Mouse (Mus musculus): ENCODE results near the gene Dkkl1.

The Dkkl1 gene

DNA sequence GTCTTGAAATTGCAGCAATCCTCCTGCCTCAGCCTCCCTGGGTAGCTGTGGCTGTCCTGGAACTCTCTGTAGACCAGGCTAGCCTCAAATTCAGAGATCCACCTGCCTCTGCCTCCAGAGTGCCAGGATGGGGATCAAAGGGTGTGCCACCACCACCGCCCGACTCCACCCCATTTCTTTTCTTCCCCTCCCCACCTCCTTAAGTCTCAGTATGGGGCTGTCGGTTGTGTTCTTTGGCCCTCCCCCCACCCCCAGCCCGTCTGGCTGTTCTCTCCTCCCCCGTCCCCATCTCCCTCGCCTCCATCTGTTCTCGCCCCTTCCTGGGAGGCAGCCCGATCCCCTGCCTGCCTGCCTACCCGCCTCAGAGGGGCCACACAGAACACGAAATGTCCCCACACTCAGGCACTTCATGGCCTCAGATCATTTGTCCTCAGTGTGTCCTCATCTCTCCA, 45.0 kb downstream of the Dkkl1 start:
- no peak for DNase-seq

- DNase-seq = no peak
Observed at GRCm38 (mm10) chr7:45165701-45166100, 46.2 kb downstream of the Dkkl1 start.

GRCm38 (mm10) chr7:45164833-45165232, 47.1 kb downstream of the Dkkl1 start:
- DNase-seq = no peak

- DNase-seq = peak; percentile 61 to 67
Observed at GRCm38 (mm10) chr7:45163735-45164490, 48.0 kb downstream of the Dkkl1 start, which contains the start of gene Slc17a7. TSS of gene Slc17a7 (plus strand) at chr7:45163949.

GRCm38 (mm10) chr7:45162996-45163615, 48.8 kb downstream of the Dkkl1 start:
- no peak for DNase-seq

DNA sequence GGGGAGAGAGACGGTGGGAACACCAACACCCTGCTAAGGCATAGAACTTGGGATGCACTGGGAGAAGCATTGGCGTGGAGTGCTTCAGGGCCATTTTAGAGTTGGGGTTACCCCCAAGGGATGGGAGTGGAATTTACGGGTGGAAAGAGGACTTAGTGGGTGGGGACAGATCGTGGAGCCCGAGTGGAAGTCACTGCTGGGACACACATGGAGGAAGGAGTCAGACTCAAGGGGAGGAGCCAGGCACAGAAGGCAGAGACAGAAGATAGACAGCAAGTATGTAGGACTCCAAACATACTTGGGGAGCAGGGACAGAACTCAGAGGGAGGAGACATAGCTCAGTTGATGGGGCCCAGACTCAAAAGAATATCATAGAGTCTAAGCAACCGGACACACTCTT, 49.4 kb downstream of the Dkkl1 start:
- DNase-seq = no peak

DNA sequence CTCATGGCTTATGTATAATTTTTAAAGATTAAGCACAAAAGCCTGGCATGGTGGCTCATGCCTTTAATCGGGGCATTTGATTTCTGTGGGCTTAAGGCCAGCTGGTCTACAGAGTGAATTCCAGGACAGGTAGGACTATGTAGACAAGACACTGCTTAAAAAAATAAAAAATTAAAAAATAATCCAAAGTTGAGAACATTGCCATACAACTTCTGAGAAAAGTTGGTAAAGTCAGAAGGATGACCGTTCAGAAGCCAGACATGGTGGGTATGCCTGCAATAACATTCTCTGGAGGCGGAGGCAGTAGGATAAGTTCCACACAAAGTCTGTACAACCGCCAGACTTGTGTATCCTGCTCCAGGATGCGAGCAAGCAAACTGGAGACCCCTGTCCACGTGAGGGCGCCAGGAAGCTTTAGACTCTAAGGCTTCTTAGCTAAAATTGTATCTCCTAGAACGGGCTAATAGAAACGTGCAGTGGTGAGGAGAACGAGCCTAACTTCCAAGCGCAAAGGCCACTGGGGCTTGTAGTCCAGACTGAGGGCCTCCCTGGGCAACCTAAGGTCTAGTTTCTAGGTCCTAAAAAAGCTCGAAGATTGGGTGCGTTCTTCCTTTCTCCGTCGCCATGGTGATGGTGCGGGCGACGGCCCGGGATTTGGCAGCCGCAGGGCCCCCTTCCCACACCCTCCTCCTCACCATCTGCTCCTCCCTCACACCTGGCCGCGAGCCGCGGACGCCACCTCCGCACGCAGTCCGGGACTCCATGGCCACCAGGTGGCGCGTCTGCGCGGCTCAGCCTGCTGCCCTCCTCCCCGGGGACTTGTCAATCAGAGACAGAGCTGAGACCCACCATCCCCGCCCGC, 50.1 kb downstream of the Dkkl1 start:
- DNase-seq = peak; percentile 93 to 94

DNA sequence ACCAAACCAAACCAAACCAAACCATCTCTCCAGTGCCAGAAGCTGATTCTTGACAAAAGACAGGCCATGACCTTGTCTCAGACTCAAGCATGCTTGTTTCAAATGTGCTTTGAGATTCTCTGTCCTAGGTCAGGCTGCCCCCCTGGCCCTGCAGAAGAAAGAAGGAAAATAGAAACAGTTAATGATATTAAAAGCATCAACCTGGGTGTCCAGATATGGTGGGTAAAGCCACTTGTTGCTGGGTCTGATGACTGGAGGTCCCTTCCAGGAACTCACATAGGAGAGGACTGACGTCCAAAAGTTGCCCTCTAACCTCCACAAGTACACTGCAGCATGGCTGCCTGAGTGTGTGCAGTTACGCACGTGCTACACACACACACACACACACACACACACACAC, 51.1 kb downstream of the Dkkl1 start:
- no peak for DNase-seq

DNA sequence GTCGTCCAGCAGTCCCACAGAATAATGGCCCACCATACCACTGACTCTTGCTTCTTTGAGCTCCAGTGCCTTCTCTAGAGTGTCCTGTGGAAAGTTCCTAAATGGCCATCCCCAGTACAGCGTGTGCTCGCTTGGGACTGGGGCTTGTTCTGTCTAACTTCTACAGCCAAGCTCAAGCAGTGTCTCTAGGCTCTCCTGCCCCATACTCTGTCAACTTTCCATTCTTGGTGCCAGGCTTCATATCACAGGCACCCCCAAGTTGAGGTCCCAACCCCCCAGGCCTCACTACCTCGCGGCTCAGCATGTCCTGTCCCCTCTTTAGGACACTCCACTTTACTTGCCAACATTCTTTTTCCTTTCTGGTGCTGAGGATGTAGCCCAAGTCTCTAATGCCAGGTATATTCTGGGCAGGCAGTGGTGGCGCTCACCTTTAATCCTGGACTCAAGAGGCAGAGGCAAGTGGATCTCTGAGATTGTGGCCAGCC, 51.6 kb downstream of the Dkkl1 start:
- DNase-seq = no peak

GRCm38 (mm10) chr7:45158991-45159390, 53.0 kb downstream of the Dkkl1 start:
- no peak for DNase-seq

All from kidney, postnatal 4 days (tissue).